Comparison of ENCODE assay signal across 8 mouse cellular contexts in genomic region chr3:132701368-132701767, GRCm38 (mm10). TPM values are rescaled to one million over a fixed set of nuclear protein-coding genes. Genes with fewer than 3 reads are reported as not detected.
DNase-seq lines count a peak whose midpoint lies in the region; ATAC-seq and TF ChIP-seq lines count a peak whose summit lies in the region.

No protein-coding gene starts in this region.

- TF ChIP-seq POLR2A in thymus, adult 2 months (IDR thresholded peaks at IDR 0.05; ENCODE audit: control insufficient read depth, extremely low read depth, insufficient read depth, low read length, poor library complexity) = no peak

- peaks cover 7% of the 10 kb centered on the region; the same call in 1 of the 2 replicates for H3K36me3 ChIP-seq in hindbrain, embryonic 14.5 days (replicated peaks; ENCODE audit: control insufficient read depth, insufficient read depth)
- no peaks in the 10 kb centered on the region for H3K36me3 ChIP-seq in hindbrain, embryonic 12.5 days
- no peaks in the 10 kb centered on the region for H3K36me3 ChIP-seq in thymus, adult 2 months (ENCODE audit: control insufficient read depth, insufficient read depth, low read length)
- no peaks in the 10 kb centered on the region for H3K36me3 ChIP-seq in forebrain, embryonic 16.5 days (ENCODE audit: control insufficient read depth, insufficient read depth)

- no peak overlapping the region for H3K9ac ChIP-seq in hindbrain, embryonic 14.5 days
- no peak overlapping the region for H3K9ac ChIP-seq in hindbrain, embryonic 12.5 days
- no peak overlapping the region for H3K9ac ChIP-seq in forebrain, embryonic 16.5 days (replicated peaks; ENCODE audit: low read depth, low read length)

- WGBS in hindbrain, embryonic 14.5 days = 77% methylated on average over 3 of the region's 3 CpGs
- WGBS in hindbrain, embryonic 12.5 days = 77% methylated on average over 3 of the region's 3 CpGs
- WGBS in thymus, adult 2 months = 90% methylated on average over 3 of the region's 3 CpGs
- WGBS in forebrain, embryonic 16.5 days = 78% methylated on average over 3 of the region's 3 CpGs

- no peak overlapping the region for H3K27ac ChIP-seq in hindbrain, embryonic 14.5 days
- H3K27ac ChIP-seq in hindbrain, embryonic 12.5 days = no peak overlapping the region
- H3K27ac ChIP-seq in thymus, adult 2 months (ENCODE audit: control insufficient read depth, insufficient read depth, low read length) = no peak overlapping the region
- H3K27ac ChIP-seq in forebrain, embryonic 16.5 days (ENCODE audit: low read length) = no peak overlapping the region

- TF ChIP-seq CTCF in thymus, adult 2 months (IDR thresholded peaks at IDR 0.05; ENCODE audit: borderline replicate concordance, control insufficient read depth, extremely low read depth, insufficient read depth, low read length, poor library complexity) = no peak

- peak; percentile 79 for DNase-seq in hindbrain, embryonic 14.5 days (ENCODE audit: low spot score)
- DNase-seq in thymus, postnatal 4 days = peak; percentile 8
- DNase-seq in thymus, adult 2 months = no peak
- DNase-seq in ovary, postnatal 10 days (ENCODE audit: low spot score) = no peak
- no peak for DNase-seq in thymus, postnatal 10 days (ENCODE audit: low spot score in 2 of 2)
- no peak for DNase-seq in ovary, postnatal 36 days (ENCODE audit: low spot score)

- H3K4me2 ChIP-seq in hindbrain, embryonic 14.5 days (replicated peaks) = no peak overlapping the region
- no peak overlapping the region for H3K4me2 ChIP-seq in hindbrain, embryonic 12.5 days (replicated peaks)
- H3K4me2 ChIP-seq in forebrain, embryonic 16.5 days (ENCODE audit: low read length) = no peak overlapping the region

- 0 out of 2 replicates have a peak, but pooled peaks have one; percentile 59 for ATAC-seq in hindbrain, embryonic 14.5 days (ENCODE audit: low FRiP score)
- ATAC-seq in hindbrain, embryonic 12.5 days (ENCODE audit: low FRiP score) = no peak
- peak; percentile 62 for ATAC-seq in forebrain, embryonic 16.5 days

- no peaks in the 10 kb centered on the region for H3K4me1 ChIP-seq in hindbrain, embryonic 14.5 days (replicated peaks; ENCODE audit: control insufficient read depth, insufficient read depth, low read length)
- no peaks in the 10 kb centered on the region for H3K4me1 ChIP-seq in hindbrain, embryonic 12.5 days
- H3K4me1 ChIP-seq in thymus, adult 2 months (replicated peaks; ENCODE audit: control insufficient read depth, insufficient read depth, low read length) = no peaks in the 10 kb centered on the region
- H3K4me1 ChIP-seq in forebrain, embryonic 16.5 days (replicated peaks; ENCODE audit: control insufficient read depth, insufficient read depth, low read length) = no peaks in the 10 kb centered on the region

- no peak overlapping the region for H3K4me3 ChIP-seq in hindbrain, embryonic 14.5 days (replicated peaks; ENCODE audit: low read length)
- no peak overlapping the region for H3K4me3 ChIP-seq in hindbrain, embryonic 12.5 days
- H3K4me3 ChIP-seq in thymus, adult 2 months (ENCODE audit: control insufficient read depth, insufficient read depth, low read length) = no peak overlapping the region
- no peak overlapping the region for H3K4me3 ChIP-seq in forebrain, embryonic 16.5 days (replicated peaks; ENCODE audit: low read length)

- no peaks in the 10 kb centered on the region for H3K9me3 ChIP-seq in hindbrain, embryonic 14.5 days (ENCODE audit: control insufficient read depth, low read length)
- H3K9me3 ChIP-seq in hindbrain, embryonic 12.5 days (replicated peaks) = no peaks in the 10 kb centered on the region
- no peaks in the 10 kb centered on the region for H3K9me3 ChIP-seq in forebrain, embryonic 16.5 days (ENCODE audit: control insufficient read depth, low read length)

- no peaks in the 10 kb centered on the region for H3K27me3 ChIP-seq in hindbrain, embryonic 14.5 days (ENCODE audit: control insufficient read depth, insufficient read depth, low read length)
- H3K27me3 ChIP-seq in hindbrain, embryonic 12.5 days = no peaks in the 10 kb centered on the region
- no peaks in the 10 kb centered on the region for H3K27me3 ChIP-seq in thymus, adult 2 months (ENCODE audit: control insufficient read depth, insufficient read depth, low read length)
- no peaks in the 10 kb centered on the region for H3K27me3 ChIP-seq in forebrain, embryonic 16.5 days (replicated peaks; ENCODE audit: control insufficient read depth, insufficient read depth, low read length)

RNA-seq across cellular contexts. Expression of gene Aimp1, which starts 17.2 kb away (rescaled TPM):
- 60.0 and 71.4 TPM in 2 replicates for polyA plus RNA-seq in hindbrain, embryonic 14.5 days (2014; fragmentation: Nextera tagmentation; extraction: Ambion mirVana)
- polyA plus RNA-seq in hindbrain, embryonic 12.5 days (2016; fragmentation: Nextera tagmentation; extraction: Ambion mirVana) = 64.2 and 67.0 TPM in 2 replicates
- 15.0 and 17.4 TPM in 2 replicates for polyA plus RNA-seq in thymus, adult 2 months (2012; rRNA removed)
- polyA plus RNA-seq in forebrain, embryonic 16.5 days (2015; fragmentation: Nextera tagmentation; extraction: Ambion mirVana) = 58.8 and 63.7 TPM in 2 replicates

RNA-seq across cellular contexts. Expression of gene Tbck, which starts 17.4 kb away (rescaled TPM):
- polyA plus RNA-seq in hindbrain, embryonic 14.5 days (2014; fragmentation: Nextera tagmentation; extraction: Ambion mirVana) = 27.8 and 30.8 TPM in 2 replicates
- 32.4 and 32.6 TPM in 2 replicates for polyA plus RNA-seq in hindbrain, embryonic 12.5 days (2016; fragmentation: Nextera tagmentation; extraction: Ambion mirVana)
- 4.7 and 5.0 TPM in 2 replicates for polyA plus RNA-seq in thymus, adult 2 months (2012; rRNA removed)
- 33.8 and 35.9 TPM in 2 replicates for polyA plus RNA-seq in forebrain, embryonic 16.5 days (2015; fragmentation: Nextera tagmentation; extraction: Ambion mirVana)

Comparison
In these comparisons a context has a peak if more than half of its experiments do, and no peak if none do; other contexts are left out.
1. DNase-seq: peak in hindbrain, embryonic 14.5 days (single experiment) and thymus, postnatal 4 days (single experiment); none in thymus, adult 2 months (single experiment), ovary, postnatal 10 days (single experiment), thymus, postnatal 10 days (0 of 2) and ovary, postnatal 36 days (single experiment).